Mouse (Mus musculus) ES-E14 (cell line): ENCODE measurements around the gene Tmem86b.

Source experiments
- HCFC1 ChIP-seq: IDR thresholded peaks from 2 replicates; pipeline ENCODE4 v1.6.1; 2012; ENCODE audit warnings: low read length, inconsistent platforms, borderline replicate concordance; ENCODE audit not compliant: insufficient read depth
- ZNF384 ChIP-seq: IDR thresholded peaks from 2 replicates; pipeline ENCODE4 v1.6.1; 2012; ENCODE audit warnings: low read depth, low read length, inconsistent platforms

DNA sequence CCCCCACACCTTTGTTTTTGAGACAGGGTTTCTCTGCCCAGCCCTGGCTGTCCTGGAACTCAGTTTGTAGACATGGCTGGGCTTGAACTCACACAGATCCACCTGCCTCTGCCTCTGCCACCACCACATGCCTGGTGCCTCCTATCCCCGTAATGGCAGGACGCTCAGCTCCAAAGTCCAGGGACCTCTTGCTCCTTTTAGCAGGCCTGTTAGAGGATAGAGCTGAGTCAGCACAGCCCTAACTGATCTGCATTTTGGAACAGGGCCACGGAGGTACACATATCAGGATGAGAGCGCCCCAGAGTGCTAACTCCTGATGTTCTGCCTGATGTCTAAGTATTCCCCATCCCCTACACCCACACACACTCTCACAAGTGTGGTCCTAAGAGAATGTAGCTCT is at the start of gene Tmem86b:
- TF ChIP-seq ZNF384: no peak
- TF ChIP-seq HCFC1: no peak
